Mouse (Mus musculus): Measurements from ENCODE around the gene Hist1h3a. TPM values are rescaled to one million over a fixed set of nuclear protein-coding genes. Genes with fewer than 3 reads are reported as not detected.

Hist1h3a gene
- polyA plus RNA-seq, 1 experiment from 2014 or later: 1.1 TPM

Small RNA genes lying within 50 kb of the gene (microRNA-seq; reads per million reads assigned to microRNA genes)
- not detected for gene Gm44314
- gene Gm44484: not detected

Other genes starting within 250 kb of the Hist1h3a start
- gene Hist1h4h, start 231.3 kb downstream of the Hist1h3a start, polyA plus RNA-seq (2015; fragmentation: Nextera tagmentation; extraction: Ambion mirVana): 2.4 and 2.6 TPM in 2 replicates
- gene Hist1h2af, start 228.5 kb downstream of the Hist1h3a start, polyA plus RNA-seq (2015; fragmentation: Nextera tagmentation; extraction: Ambion mirVana): 0.95 TPM in 1 of 2 replicates, not detected in the other
- gene Hist1h3g, start 227.0 kb downstream of the Hist1h3a start, polyA plus RNA-seq (2015; fragmentation: Nextera tagmentation; extraction: Ambion mirVana): 1.1 and 1.3 TPM in 2 replicates
- 0.61 TPM in 1 of 2 replicates, not detected in the other for gene Hist1h2bh, start 219.0 kb downstream of the Hist1h3a start, polyA plus RNA-seq (2015; fragmentation: Nextera tagmentation; extraction: Ambion mirVana)
- not detected in 2 replicates for gene Hist1h3f, start 218.3 kb downstream of the Hist1h3a start, polyA plus RNA-seq (2015; fragmentation: Nextera tagmentation; extraction: Ambion mirVana)
- gene Hist1h4f, start 210.7 kb downstream of the Hist1h3a start, polyA plus RNA-seq (2015; fragmentation: Nextera tagmentation; extraction: Ambion mirVana): not detected in 2 replicates
- gene Hist1h1d, start 209.1 kb downstream of the Hist1h3a start, polyA plus RNA-seq (2015; fragmentation: Nextera tagmentation; extraction: Ambion mirVana): 0.11 and 0.22 TPM in 2 replicates
- 2.0 and 3.2 TPM in 2 replicates for gene Hist1h3e, start 200.0 kb downstream of the Hist1h3a start, polyA plus RNA-seq (2015; fragmentation: Nextera tagmentation; extraction: Ambion mirVana)
- 12.3 and 18.7 TPM in 2 replicates for gene Hist1h2ae, start 191.2 kb downstream of the Hist1h3a start, polyA plus RNA-seq (2015; fragmentation: Nextera tagmentation; extraction: Ambion mirVana)
- gene Hist1h2bg, start 191.0 kb downstream of the Hist1h3a start, polyA plus RNA-seq (2015; fragmentation: Nextera tagmentation; extraction: Ambion mirVana): 2.2 and 3.5 TPM in 2 replicates
- 0.81 and 1.6 TPM in 2 replicates for gene Hist1h2bf, start 188.2 kb downstream of the Hist1h3a start, polyA plus RNA-seq (2015; fragmentation: Nextera tagmentation; extraction: Ambion mirVana)
- 1.2 and 1.3 TPM in 2 replicates for gene Hist1h2ad, start 188.0 kb downstream of the Hist1h3a start, polyA plus RNA-seq (2015; fragmentation: Nextera tagmentation; extraction: Ambion mirVana)
- gene Hist1h3d, start 186.6 kb downstream of the Hist1h3a start, polyA plus RNA-seq (2015; fragmentation: Nextera tagmentation; extraction: Ambion mirVana): 0.63 and 2.0 TPM in 2 replicates
- 37.3 and 43.1 TPM in 2 replicates for gene Hist1h4d, start 180.8 kb downstream of the Hist1h3a start, polyA plus RNA-seq (2015; fragmentation: Nextera tagmentation; extraction: Ambion mirVana)
- 1.6 and 2.1 TPM in 2 replicates for gene Hist1h2be, start 141.3 kb downstream of the Hist1h3a start, polyA plus RNA-seq (2015; fragmentation: Nextera tagmentation; extraction: Ambion mirVana)
- gene Hist1h1e, start 139.8 kb downstream of the Hist1h3a start, polyA plus RNA-seq (2015; fragmentation: Nextera tagmentation; extraction: Ambion mirVana): 6.1 and 8.1 TPM in 2 replicates
- 0.40 and 0.66 TPM in 2 replicates for gene Hist1h2ac, start 78.4 kb downstream of the Hist1h3a start, polyA plus RNA-seq (2015; fragmentation: Nextera tagmentation; extraction: Ambion mirVana)
- 25.7 and 28.2 TPM in 2 replicates for gene Hist1h2bc, start 78.2 kb downstream of the Hist1h3a start, polyA plus RNA-seq (2015; fragmentation: Nextera tagmentation; extraction: Ambion mirVana)
- not detected in 2 replicates for gene Hist1h1t, start 66.6 kb downstream of the Hist1h3a start, polyA plus RNA-seq (2015; fragmentation: Nextera tagmentation; extraction: Ambion mirVana)
- gene Hist1h4c, start 63.9 kb downstream of the Hist1h3a start, polyA plus RNA-seq (2015; fragmentation: Nextera tagmentation; extraction: Ambion mirVana): 2.3 and 2.5 TPM in 2 replicates
- 3.7 and 4.0 TPM in 2 replicates for gene Hfe, start 51.5 kb downstream of the Hist1h3a start, polyA plus RNA-seq (2015; fragmentation: Nextera tagmentation; extraction: Ambion mirVana)
- 12.5 and 13.1 TPM in 2 replicates for gene Hist1h1c, start 23.6 kb downstream of the Hist1h3a start, polyA plus RNA-seq (2015; fragmentation: Nextera tagmentation; extraction: Ambion mirVana)
- 1.5 and 2.7 TPM in 2 replicates for gene Hist1h3c, start 16.8 kb downstream of the Hist1h3a start, polyA plus RNA-seq (2015; fragmentation: Nextera tagmentation; extraction: Ambion mirVana)
- not detected in 2 replicates for gene Hist1h2bb, start 15.7 kb downstream of the Hist1h3a start, polyA plus RNA-seq (2015; fragmentation: Nextera tagmentation; extraction: Ambion mirVana)
- gene Hist1h2ab, start 11.3 kb downstream of the Hist1h3a start, polyA plus RNA-seq (2015; fragmentation: Nextera tagmentation; extraction: Ambion mirVana): 5.1 and 9.7 TPM in 2 replicates
- 0.96 and 2.3 TPM in 2 replicates for gene Hist1h3b, start 10.1 kb downstream of the Hist1h3a start, polyA plus RNA-seq (2015; fragmentation: Nextera tagmentation; extraction: Ambion mirVana)
- 2.3 TPM in 1 of 2 replicates, not detected in the other for gene Hist1h4b, start 5.4 kb downstream of the Hist1h3a start, polyA plus RNA-seq (2015; fragmentation: Nextera tagmentation; extraction: Ambion mirVana)
- gene Hist1h4a, start 1.2 kb downstream of the Hist1h3a start, polyA plus RNA-seq (2015; fragmentation: Nextera tagmentation; extraction: Ambion mirVana): 1.1 TPM in 1 of 2 replicates, not detected in the other
- gene Hist1h1a, start 1.3 kb upstream of the Hist1h3a start, polyA plus RNA-seq (2015; fragmentation: Nextera tagmentation; extraction: Ambion mirVana): not detected in 2 replicates
- not detected in 2 replicates for gene Trim38, start 7.5 kb upstream of the Hist1h3a start, polyA plus RNA-seq (2015; fragmentation: Nextera tagmentation; extraction: Ambion mirVana)
- not detected in 2 replicates for gene Slc17a2, start 44.6 kb upstream of the Hist1h3a start, polyA plus RNA-seq (2015; fragmentation: Nextera tagmentation; extraction: Ambion mirVana)
- not detected in 2 replicates for gene Slc17a3, start 77.0 kb upstream of the Hist1h3a start, polyA plus RNA-seq (2015; fragmentation: Nextera tagmentation; extraction: Ambion mirVana)
- not detected in 2 replicates for gene Slc17a1, start 105.4 kb upstream of the Hist1h3a start, polyA plus RNA-seq (2015; fragmentation: Nextera tagmentation; extraction: Ambion mirVana)
- gene Slc17a4, start 152.6 kb upstream of the Hist1h3a start, polyA plus RNA-seq (2015; fragmentation: Nextera tagmentation; extraction: Ambion mirVana): 0.08 and 0.13 TPM in 2 replicates
- gene Hist1h2ba, start 171.8 kb upstream of the Hist1h3a start, polyA plus RNA-seq (2015; fragmentation: Nextera tagmentation; extraction: Ambion mirVana): not detected in 2 replicates
- not detected in 2 replicates for gene Hist1h2aa, start 172.1 kb upstream of the Hist1h3a start, polyA plus RNA-seq (2015; fragmentation: Nextera tagmentation; extraction: Ambion mirVana)
- 0.34 and 0.59 TPM in 2 replicates for gene Scgn, start 228.8 kb upstream of the Hist1h3a start, polyA plus RNA-seq (2015; fragmentation: Nextera tagmentation; extraction: Ambion mirVana)